Mouse (Mus musculus) frontal cortex, postnatal 10 days (tissue): ENCODE measurements around the gene Nrcam.

Experiments used
- DNase-seq, 2 experiments: peaks; one replicate each; pipeline ENCODE4 v3.0.0; 2022; ENCODE audit warnings: low spot score in 2 of 2, mixed read lengths in 1 of 2

Gene Nrcam

DNA sequence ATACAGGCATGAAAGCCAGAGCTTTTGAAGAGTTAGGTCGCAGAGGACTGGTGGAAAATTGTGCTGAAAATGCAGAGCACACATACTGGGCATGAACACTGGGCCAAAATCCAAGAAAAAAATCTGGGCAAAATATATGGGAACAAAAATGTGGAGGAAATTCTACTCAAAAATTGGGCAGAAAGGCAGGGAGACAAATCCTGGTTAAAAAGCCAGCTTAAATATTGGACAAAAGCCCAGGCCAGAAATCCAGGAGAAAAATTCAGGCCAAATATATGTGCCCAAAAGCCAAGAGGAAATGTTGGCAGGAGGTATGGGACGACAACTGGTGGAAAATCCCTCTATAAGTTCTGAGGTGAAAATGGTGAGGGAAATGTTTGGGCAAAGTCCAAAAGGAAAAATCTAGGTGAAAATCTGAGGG lies 288.3 kb downstream of the Nrcam start:
- DNase-seq, result no peak

DNA sequence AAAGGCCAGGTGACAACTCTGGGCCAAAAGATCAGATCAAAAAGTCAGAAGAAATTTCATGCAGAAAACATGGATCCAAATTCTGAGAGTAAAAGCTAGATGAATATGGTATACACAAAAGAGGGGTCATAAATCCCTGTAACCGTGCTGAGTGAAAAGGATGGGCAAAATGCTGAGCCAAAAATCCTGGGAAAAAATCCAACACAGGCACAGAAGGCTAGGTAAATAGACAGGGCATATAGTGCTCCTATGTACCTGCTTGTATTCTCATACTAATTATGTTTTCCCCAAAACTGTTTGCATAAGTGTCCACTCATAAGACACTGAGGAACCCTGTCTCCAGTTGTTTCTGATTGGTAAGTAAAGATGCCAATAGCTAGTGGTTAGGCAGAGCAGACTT lies 288.8 kb downstream of the Nrcam start:
- no peak for DNase-seq

DNA sequence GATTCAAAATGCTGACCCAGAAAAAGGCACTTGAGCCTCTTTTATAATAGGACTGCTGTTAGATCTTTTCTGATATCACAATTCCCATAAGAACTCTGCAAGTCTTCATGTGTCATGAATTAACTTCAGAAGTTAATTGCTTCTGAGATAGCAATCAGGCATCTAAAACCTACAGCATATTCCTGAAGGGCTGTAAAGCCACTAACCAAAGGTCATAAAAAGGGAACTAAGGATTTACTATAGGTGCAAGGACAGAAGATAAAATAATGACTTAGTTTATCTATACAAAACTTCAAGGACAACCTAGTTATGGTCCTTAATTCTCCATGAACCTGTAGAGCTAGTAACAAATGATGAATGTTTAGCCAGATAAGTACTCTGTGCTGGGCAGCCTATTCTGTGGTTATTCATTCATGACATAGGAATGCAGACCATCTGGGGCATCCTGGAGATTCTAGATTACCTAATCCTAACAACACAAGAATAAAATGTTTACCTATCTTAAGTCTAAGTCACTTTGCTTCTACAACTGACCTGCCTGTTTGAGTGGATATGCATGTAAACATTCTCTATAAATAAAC lies 310.7 kb downstream of the Nrcam start:
- no peak for DNase-seq

DNA sequence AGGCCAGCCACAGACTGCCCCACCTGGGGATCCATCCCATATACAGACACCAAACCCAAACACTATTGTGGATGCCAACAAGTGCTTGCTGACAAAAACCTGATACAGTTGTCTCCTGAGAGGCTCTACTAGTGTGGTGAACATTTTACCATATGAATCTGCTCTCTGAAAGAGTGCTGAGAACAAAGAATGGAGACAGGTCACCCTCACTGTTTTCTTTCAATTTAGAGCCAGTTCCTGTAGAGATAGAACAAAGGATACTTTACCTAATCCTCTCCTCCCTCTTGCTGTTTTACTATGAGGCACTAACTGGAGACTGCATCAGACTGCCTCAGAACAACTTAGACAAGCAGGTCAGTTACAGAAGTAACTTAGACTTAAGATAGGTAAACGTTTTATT lies 311.9 kb downstream of the Nrcam start:
- no peak for DNase-seq
